Mouse (Mus musculus): Measurements from ENCODE around the gene Daglb. TPM values are rescaled to one million over a fixed set of nuclear protein-coding genes. Genes with fewer than 3 reads are reported as not detected.

The Daglb gene
- total RNA-seq (2014; rRNA removed) (24.6 and 25.6 TPM in 2 replicates), polyA plus RNA-seq (2015; fragmentation: Nextera tagmentation; extraction: Ambion mirVana) (21.3 and 22.8 TPM in 2 replicates)

DNA sequence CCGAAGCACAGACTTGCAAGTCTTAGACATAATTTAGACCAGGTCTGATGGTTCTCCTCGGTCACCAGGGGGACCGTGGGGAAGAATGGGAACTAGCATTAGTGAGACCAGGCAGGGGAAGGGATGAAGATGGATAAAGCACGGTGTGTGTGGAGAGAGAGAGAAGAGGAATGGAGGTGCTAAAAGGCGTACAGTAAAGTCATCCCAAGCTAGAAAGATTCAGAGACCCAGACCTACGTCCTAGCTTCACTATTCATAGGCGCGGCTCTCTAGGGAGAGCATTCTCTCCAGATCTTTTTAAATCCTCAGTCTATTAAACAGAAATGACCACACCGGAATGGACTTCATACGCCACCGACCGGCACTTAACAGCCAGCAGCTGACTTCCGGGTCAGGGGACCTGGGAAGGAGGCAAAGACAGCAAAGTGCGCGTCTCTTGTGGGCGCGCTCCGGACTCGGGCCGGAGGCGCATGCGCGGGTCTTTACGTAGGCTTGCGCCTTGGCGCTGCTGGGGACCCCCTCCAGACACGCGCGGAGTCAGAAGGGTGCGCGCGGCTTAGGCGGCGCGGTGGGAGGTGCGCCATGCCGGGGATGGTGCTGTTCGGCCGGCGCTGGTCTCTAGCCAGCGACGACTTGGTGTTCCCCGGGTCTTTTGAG is at the start of gene Daglb:
Daglb (plus strand) TSS at position 485 of the 657 bp plus-strand sequence.
- Histone ChIP-seq H3K4me2 (ENCODE audit: low read depth, low read length, poor library complexity, severe bottlenecking) (peak within 1 kb of the TSS; percentile 64), H3K4me3 (ENCODE audit: low read depth, low read length) (peak within 1 kb of the TSS; percentile 80), H3K36me3 (ENCODE audit: insufficient read depth, low read length) (peaks cover 16% of the 10 kb centered on the region), H3K27me3 (ENCODE audit: insufficient read depth, low read length) (no peaks in the 10 kb centered on the region), H3K9ac (replicated peaks; ENCODE audit: low read length, poor library complexity, severe bottlenecking) (peak within 1 kb of the TSS; percentile 75), H3K4me1 (ENCODE audit: insufficient read depth, low read length) (0 out of 2 replicates have a peak, but pooled peaks cover 3% of the 10 kb centered on the region), H3K27ac (ENCODE audit: low read depth, low read length) (peak within 1 kb of the TSS; percentile 75), H3K9me3 (ENCODE audit: low read length) (no peaks in the 10 kb centered on the region)
- DNase-seq (ENCODE audit: low spot score) (peak; percentile 95), ATAC-seq (ENCODE audit: low FRiP score) (peak; percentile 93)
- 1% methylated on average over 40 of the region's 43 CpGs for WGBS
- TF ChIP-seq CTCF (IDR thresholded peaks at IDR 0.05): 0 out of 2 replicates have a peak, but pooled peaks have one; percentile 3

- Histone ChIP-seq H3K4me3 (ENCODE audit: low read depth, low read length) (no peak overlapping the region), H3K36me3 (ENCODE audit: insufficient read depth, low read length) (peaks cover 28% of the 10 kb centered on the region), H3K27ac (ENCODE audit: low read depth, low read length) (no peak overlapping the region), H3K9ac (replicated peaks; ENCODE audit: low read length, poor library complexity, severe bottlenecking) (no peak overlapping the region), H3K4me2 (ENCODE audit: low read depth, low read length, poor library complexity, severe bottlenecking) (no peak overlapping the region), H3K9me3 (ENCODE audit: low read length) (no peaks in the 10 kb centered on the region), H3K27me3 (ENCODE audit: insufficient read depth, low read length) (no peaks in the 10 kb centered on the region), H3K4me1 (ENCODE audit: insufficient read depth, low read length) (no peaks in the 10 kb centered on the region)
- DNase-seq (ENCODE audit: low spot score) (no peak), ATAC-seq (ENCODE audit: low FRiP score) (no peak)
- no peak for TF ChIP-seq CTCF (IDR thresholded peaks at IDR 0.05)
- WGBS: 77% methylated on average over 4 of the region's 4 CpGs
These were observed 42.9 kb upstream of the Daglb start for GRCm38 (mm10) chr5:143421484-143421883.

GRCm38 (mm10) chr5:143422990-143423389 is 41.4 kb upstream of the Daglb start:
- DNase-seq (ENCODE audit: low spot score) (no peak), ATAC-seq (ENCODE audit: low FRiP score) (no peak)
- Histone ChIP-seq H3K9ac (replicated peaks; ENCODE audit: low read length, poor library complexity, severe bottlenecking) (no peak overlapping the region), H3K4me2 (ENCODE audit: low read depth, low read length, poor library complexity, severe bottlenecking) (no peak overlapping the region), H3K27ac (ENCODE audit: low read depth, low read length) (no peak overlapping the region), H3K27me3 (ENCODE audit: insufficient read depth, low read length) (no peaks in the 10 kb centered on the region), H3K9me3 (ENCODE audit: low read length) (no peaks in the 10 kb centered on the region), H3K36me3 (ENCODE audit: insufficient read depth, low read length) (peaks cover 28% of the 10 kb centered on the region), H3K4me1 (ENCODE audit: insufficient read depth, low read length) (no peaks in the 10 kb centered on the region), H3K4me3 (ENCODE audit: low read depth, low read length) (no peak overlapping the region)
- WGBS: 86% methylated on average over 4 of the region's 4 CpGs
- TF ChIP-seq CTCF (IDR thresholded peaks at IDR 0.05): peak; percentile 29; the same call in 1 of the 2 replicates

DNA sequence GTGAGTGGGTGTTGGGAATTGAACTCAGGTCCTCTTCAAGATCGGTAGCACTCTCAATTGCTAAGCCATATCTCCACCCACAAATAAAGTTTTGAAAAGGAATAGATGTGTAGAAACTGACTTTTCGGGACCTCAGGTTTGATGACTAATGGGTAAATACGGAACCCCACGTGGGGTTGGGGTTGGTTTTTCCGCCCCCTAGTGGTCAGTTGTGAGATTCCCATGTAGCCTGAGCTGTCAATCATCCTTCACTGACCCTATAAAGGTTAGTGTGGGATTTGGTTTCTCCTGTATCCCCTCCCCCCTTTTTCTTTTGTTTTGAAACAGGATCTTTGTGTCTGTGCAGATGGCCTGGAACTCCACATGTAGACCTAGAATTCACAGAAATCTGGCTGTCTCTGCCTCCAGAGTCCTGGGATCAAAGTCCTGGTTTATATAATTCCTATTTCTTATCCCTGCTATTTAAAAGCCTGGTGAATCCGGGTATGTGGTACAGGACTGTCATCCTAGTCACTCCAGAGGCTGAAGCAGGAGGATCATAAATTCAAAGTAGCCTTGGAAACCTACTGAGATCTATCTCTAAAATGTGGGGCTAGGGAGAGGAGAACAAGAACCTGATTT is 40.4 kb upstream of the Daglb start:
- Histone ChIP-seq H3K27me3 (ENCODE audit: insufficient read depth, low read length) (no peaks in the 10 kb centered on the region), H3K36me3 (ENCODE audit: insufficient read depth, low read length) (peaks cover 22% of the 10 kb centered on the region), H3K4me3 (ENCODE audit: low read depth, low read length) (no peak overlapping the region), H3K9me3 (ENCODE audit: low read length) (no peaks in the 10 kb centered on the region), H3K27ac (ENCODE audit: low read depth, low read length) (no peak overlapping the region), H3K9ac (replicated peaks; ENCODE audit: low read length, poor library complexity, severe bottlenecking) (no peak overlapping the region), H3K4me1 (ENCODE audit: insufficient read depth, low read length) (no peaks in the 10 kb centered on the region), H3K4me2 (ENCODE audit: low read depth, low read length, poor library complexity, severe bottlenecking) (no peak overlapping the region)
- TF ChIP-seq CTCF (IDR thresholded peaks at IDR 0.05): peak; percentile 79
- WGBS: 28% methylated on average over 6 of the region's 6 CpGs
- ATAC-seq (ENCODE audit: low FRiP score): no peak
- DNase-seq (ENCODE audit: low spot score): peak; percentile 56

- no peaks in the 10 kb centered on the region for H3K4me1 ChIP-seq (ENCODE audit: insufficient read depth, low read length)
- H3K27me3 ChIP-seq (ENCODE audit: insufficient read depth, low read length): no peaks in the 10 kb centered on the region
- no peaks in the 10 kb centered on the region for H3K36me3 ChIP-seq (ENCODE audit: insufficient read depth, low read length)
- no peaks in the 10 kb centered on the region for H3K9me3 ChIP-seq (ENCODE audit: low read length)
- WGBS: 8% methylated on average over 4 of the region's 4 CpGs
- DNase-seq (ENCODE audit: low spot score) (peak; percentile 70), ATAC-seq (ENCODE audit: low FRiP score) (no peak)
- H3K4me2 ChIP-seq (ENCODE audit: low read depth, low read length, poor library complexity, severe bottlenecking): no peak overlapping the region
- no peak overlapping the region for H3K27ac ChIP-seq (ENCODE audit: low read depth, low read length)
- H3K4me3 ChIP-seq (ENCODE audit: low read depth, low read length): no peak overlapping the region
- TF ChIP-seq CTCF (IDR thresholded peaks at IDR 0.05): peak; percentile 83
- no peak overlapping the region for H3K9ac ChIP-seq (replicated peaks; ENCODE audit: low read length, poor library complexity, severe bottlenecking)
These were observed 30.0 kb upstream of the Daglb start for GRCm38 (mm10) chr5:143434421-143434820.

DNA sequence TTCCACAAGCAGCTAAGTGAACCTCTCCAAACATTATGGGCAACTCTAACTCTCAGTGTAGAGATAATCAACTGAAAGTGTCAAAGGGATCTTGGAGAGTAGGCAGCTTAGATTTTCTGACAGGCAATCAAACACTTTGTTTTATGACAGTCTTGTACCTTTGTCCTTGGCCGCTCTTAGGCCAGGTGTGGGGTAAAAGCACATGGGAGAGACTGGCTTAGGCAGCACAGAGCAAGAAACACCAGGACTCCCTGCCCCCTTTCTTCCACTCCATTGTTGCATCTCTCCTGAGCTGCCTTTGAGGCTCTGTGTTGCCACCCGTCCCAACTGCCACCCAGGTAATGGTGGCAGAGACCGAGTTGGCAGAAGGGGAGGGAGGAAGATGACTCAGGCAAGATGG is 23.1 kb upstream of the Daglb start:
- no peaks in the 10 kb centered on the region for H3K27me3 ChIP-seq (ENCODE audit: insufficient read depth, low read length)
- TF ChIP-seq CTCF (IDR thresholded peaks at IDR 0.05): no peak
- ATAC-seq (ENCODE audit: low FRiP score) (no peak), DNase-seq (ENCODE audit: low spot score) (no peak)
- no peak overlapping the region for H3K4me3 ChIP-seq (ENCODE audit: low read depth, low read length)
- H3K4me1 ChIP-seq (ENCODE audit: insufficient read depth, low read length): no peaks in the 10 kb centered on the region
- H3K9me3 ChIP-seq (ENCODE audit: low read length): no peaks in the 10 kb centered on the region
- H3K27ac ChIP-seq (ENCODE audit: low read depth, low read length): no peak overlapping the region
- H3K4me2 ChIP-seq (ENCODE audit: low read depth, low read length, poor library complexity, severe bottlenecking): no peak overlapping the region
- no peak overlapping the region for H3K9ac ChIP-seq (replicated peaks; ENCODE audit: low read length, poor library complexity, severe bottlenecking)
- H3K36me3 ChIP-seq (ENCODE audit: insufficient read depth, low read length): no peaks in the 10 kb centered on the region
- 73% methylated on average over 3 of the region's 3 CpGs for WGBS
